Mouse (Mus musculus): ENCODE data around the gene Mfsd6l. TPM values are rescaled to one million over a fixed set of nuclear protein-coding genes. Genes with fewer than 3 reads are reported as not detected.

Gene Mfsd6l
- polyA plus RNA-seq, 1 experiment from 2014 or later = 1.4 TPM

- no peaks in the 10 kb centered on the region for H3K36me3 ChIP-seq (ENCODE audit: control insufficient read depth, insufficient read depth, low read length)
- H3K27me3 ChIP-seq (ENCODE audit: control insufficient read depth, insufficient read depth, low read length) = no peaks in the 10 kb centered on the region
- 0 out of 2 replicates have a peak, but pooled peaks cover 4% of the 10 kb centered on the region for H3K4me1 ChIP-seq (ENCODE audit: control insufficient read depth, insufficient read depth, low read length)
- H3K4me2 ChIP-seq (replicated peaks; ENCODE audit: low read depth, low read length) = no peak overlapping the region
- H3K9me3 ChIP-seq (ENCODE audit: control insufficient read depth, low read depth, low read length) = no peaks in the 10 kb centered on the region
- WGBS = 90% methylated on average over 13 of the region's 13 CpGs
- no peak overlapping the region for H3K9ac ChIP-seq (replicated peaks; ENCODE audit: low read depth, low read length)
- H3K4me3 ChIP-seq (ENCODE audit: low read depth, low read length) = no peak overlapping the region
- H3K27ac ChIP-seq (ENCODE audit: low read length) = no peak overlapping the region
- ATAC-seq (ENCODE audit: insufficient number of reproducible peaks, insufficient read depth, low FRiP score, low read depth) = no peak
These were observed 27.2 kb downstream of the Mfsd6l start for GRCm38 (mm10) chr11:68583225-68583624.

DNA sequence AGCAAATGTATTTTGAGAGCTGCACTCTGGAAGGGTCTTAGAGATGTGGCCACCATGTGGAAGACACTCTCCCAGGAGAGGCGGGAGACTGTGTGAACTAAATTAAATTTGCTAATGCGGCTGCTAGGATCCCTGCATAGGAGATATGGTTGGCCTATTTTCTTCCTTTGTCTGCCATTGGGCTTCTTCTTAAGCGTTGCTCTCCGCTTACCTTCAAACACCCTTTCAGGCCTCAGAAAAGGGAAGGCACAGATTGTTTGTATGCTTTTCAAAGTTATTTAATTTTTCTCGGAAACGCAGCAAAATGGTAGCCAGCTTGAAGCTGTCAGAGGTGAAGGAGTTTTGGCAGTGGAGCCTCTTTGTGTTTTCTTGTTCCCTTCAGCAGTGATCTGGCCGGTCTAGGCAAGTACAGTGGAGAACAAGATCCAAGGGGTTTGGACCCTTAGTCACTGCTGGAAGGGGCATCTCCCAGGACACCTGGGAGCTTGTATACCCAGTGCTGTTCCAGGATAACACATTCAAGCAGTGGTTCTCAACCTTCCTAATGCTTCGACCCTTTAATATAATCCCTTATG lies 28.0 kb downstream of the Mfsd6l start:
- no peaks in the 10 kb centered on the region for H3K36me3 ChIP-seq (ENCODE audit: control insufficient read depth, insufficient read depth, low read length)
- no peaks in the 10 kb centered on the region for H3K27me3 ChIP-seq (ENCODE audit: control insufficient read depth, insufficient read depth, low read length)
- H3K4me3 ChIP-seq (ENCODE audit: low read depth, low read length) = no peak overlapping the region
- no peak for ATAC-seq (ENCODE audit: insufficient number of reproducible peaks, insufficient read depth, low FRiP score, low read depth)
- H3K27ac ChIP-seq (ENCODE audit: low read length) = peak overlapping the region; percentile 11; the same call in 1 of the 2 replicates
- no peak overlapping the region for H3K9ac ChIP-seq (replicated peaks; ENCODE audit: low read depth, low read length)
- no peaks in the 10 kb centered on the region for H3K9me3 ChIP-seq (ENCODE audit: control insufficient read depth, low read depth, low read length)
- H3K4me2 ChIP-seq (replicated peaks; ENCODE audit: low read depth, low read length) = no peak overlapping the region
- WGBS = 56% methylated on average over 8 of the region's 8 CpGs
- 0 out of 2 replicates have a peak, but pooled peaks cover 4% of the 10 kb centered on the region for H3K4me1 ChIP-seq (ENCODE audit: control insufficient read depth, insufficient read depth, low read length)

DNA sequence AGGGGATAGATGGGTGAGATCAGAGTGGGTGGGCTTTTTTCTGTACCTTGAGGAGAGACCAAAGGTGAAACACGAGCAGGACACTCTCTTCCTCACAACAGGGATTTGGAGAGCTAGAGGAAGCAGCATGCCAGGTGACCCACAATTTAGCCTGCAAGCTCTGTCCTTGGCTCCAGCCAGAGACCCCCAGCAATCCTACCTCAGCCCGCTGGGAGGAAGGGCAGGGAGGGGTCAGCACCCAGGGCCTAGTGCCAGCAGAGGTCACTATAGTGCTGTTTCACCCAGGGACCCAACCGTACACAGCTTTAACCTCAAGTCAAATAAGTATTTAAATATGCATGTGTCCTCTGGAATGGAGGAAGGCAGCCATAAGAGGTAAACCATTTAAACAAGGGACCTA lies 29.9 kb downstream of the Mfsd6l start:
- no peak overlapping the region for H3K9ac ChIP-seq (replicated peaks; ENCODE audit: low read depth, low read length)
- H3K4me2 ChIP-seq (replicated peaks; ENCODE audit: low read depth, low read length) = no peak overlapping the region
- WGBS = 19% methylated on average over 3 of the region's 3 CpGs
- no peak for ATAC-seq (ENCODE audit: insufficient number of reproducible peaks, insufficient read depth, low FRiP score, low read depth)
- no peaks in the 10 kb centered on the region for H3K9me3 ChIP-seq (ENCODE audit: control insufficient read depth, low read depth, low read length)
- H3K27ac ChIP-seq (ENCODE audit: low read length) = no peak overlapping the region
- peaks cover 4% of the 10 kb centered on the region; the same call in 1 of the 2 replicates for H3K4me1 ChIP-seq (ENCODE audit: control insufficient read depth, insufficient read depth, low read length)
- no peaks in the 10 kb centered on the region for H3K36me3 ChIP-seq (ENCODE audit: control insufficient read depth, insufficient read depth, low read length)
- H3K27me3 ChIP-seq (ENCODE audit: control insufficient read depth, insufficient read depth, low read length) = no peaks in the 10 kb centered on the region
- no peak overlapping the region for H3K4me3 ChIP-seq (ENCODE audit: low read depth, low read length)

- Histone ChIP-seq H3K27me3 (ENCODE audit: control insufficient read depth, insufficient read depth, low read length) (no peaks in the 10 kb centered on the region), H3K27ac (ENCODE audit: low read length) (no peak within 1 kb of the TSS), H3K4me2 (replicated peaks; ENCODE audit: low read depth, low read length) (no peak within 1 kb of the TSS), H3K9me3 (ENCODE audit: control insufficient read depth, low read depth, low read length) (no peaks in the 10 kb centered on the region), H3K4me1 (ENCODE audit: control insufficient read depth, insufficient read depth, low read length) (peaks cover 11% of the 10 kb centered on the region; the same call in 1 of the 2 replicates), H3K36me3 (ENCODE audit: control insufficient read depth, insufficient read depth, low read length) (no peaks in the 10 kb centered on the region), H3K4me3 (ENCODE audit: low read depth, low read length) (no peak within 1 kb of the TSS), H3K9ac (replicated peaks; ENCODE audit: low read depth, low read length) (no peak within 1 kb of the TSS)
- WGBS = 68% methylated on average over 5 of the region's 5 CpGs
- ATAC-seq (ENCODE audit: insufficient number of reproducible peaks, insufficient read depth, low FRiP score, low read depth) = no peak
These were observed 30.7 kb downstream of the Mfsd6l start, which contains the start of gene Ccdc42 for GRCm38 (mm10) chr11:68586721-68587120. Gene Ccdc42 (plus strand): TSS chr11:68587021.

GRCm38 (mm10) chr11:68589055-68589809 lies 33.2 kb downstream of the Mfsd6l start:
- Histone ChIP-seq H3K27me3 (ENCODE audit: control insufficient read depth, insufficient read depth, low read length) (no peaks in the 10 kb centered on the region), H3K27ac (ENCODE audit: low read length) (no peak overlapping the region), H3K4me2 (replicated peaks; ENCODE audit: low read depth, low read length) (no peak overlapping the region), H3K9me3 (ENCODE audit: control insufficient read depth, low read depth, low read length) (no peaks in the 10 kb centered on the region), H3K4me1 (ENCODE audit: control insufficient read depth, insufficient read depth, low read length) (peaks cover 17% of the 10 kb centered on the region), H3K4me3 (ENCODE audit: low read depth, low read length) (no peak overlapping the region), H3K36me3 (ENCODE audit: control insufficient read depth, insufficient read depth, low read length) (no peaks in the 10 kb centered on the region), H3K9ac (replicated peaks; ENCODE audit: low read depth, low read length) (no peak overlapping the region)
- 66% methylated on average over 8 of the region's 8 CpGs for WGBS
- 0 out of 2 replicates have a peak, but pooled peaks have one; percentile 64 for ATAC-seq (ENCODE audit: insufficient number of reproducible peaks, insufficient read depth, low FRiP score, low read depth)

DNA sequence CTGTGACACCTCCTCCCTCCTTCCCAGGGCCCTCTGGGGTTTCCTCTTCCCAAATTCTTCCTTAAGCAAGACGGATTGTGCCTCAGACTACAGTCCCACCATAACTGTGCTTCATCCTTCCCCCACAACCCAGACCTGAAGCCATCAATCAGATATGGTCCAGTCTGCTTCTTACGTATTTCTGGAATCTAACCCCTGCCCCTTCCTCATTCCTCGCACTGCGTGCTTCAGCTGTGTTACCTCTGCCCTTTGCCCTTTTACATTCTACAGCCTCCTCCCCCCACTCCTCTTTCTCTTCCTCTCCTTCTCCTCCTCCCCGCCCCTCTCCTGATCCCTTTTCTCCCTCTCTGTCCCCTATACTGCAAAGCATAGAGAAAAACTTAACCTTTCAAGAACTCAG lies 35.7 kb downstream of the Mfsd6l start:
- ATAC-seq (ENCODE audit: insufficient number of reproducible peaks, insufficient read depth, low FRiP score, low read depth) = no peak
- H3K4me1 ChIP-seq (ENCODE audit: control insufficient read depth, insufficient read depth, low read length) = peaks cover 17% of the 10 kb centered on the region
- 21% methylated on average over 5 of the region's 5 CpGs for WGBS
- no peaks in the 10 kb centered on the region for H3K9me3 ChIP-seq (ENCODE audit: control insufficient read depth, low read depth, low read length)
- peak overlapping the region; percentile 55; the same call in 1 of the 2 replicates for H3K27ac ChIP-seq (ENCODE audit: low read length)
- H3K27me3 ChIP-seq (ENCODE audit: control insufficient read depth, insufficient read depth, low read length) = no peaks in the 10 kb centered on the region
- H3K4me2 ChIP-seq (replicated peaks; ENCODE audit: low read depth, low read length) = no peak overlapping the region
- no peaks in the 10 kb centered on the region for H3K36me3 ChIP-seq (ENCODE audit: control insufficient read depth, insufficient read depth, low read length)
- no peak overlapping the region for H3K9ac ChIP-seq (replicated peaks; ENCODE audit: low read depth, low read length)
- no peak overlapping the region for H3K4me3 ChIP-seq (ENCODE audit: low read depth, low read length)

GRCm38 (mm10) chr11:68593247-68593646 lies 37.3 kb downstream of the Mfsd6l start:
- 55% methylated on average over 3 of the region's 3 CpGs for WGBS
- Histone ChIP-seq H3K4me3 (ENCODE audit: low read depth, low read length) (no peak overlapping the region), H3K27me3 (ENCODE audit: control insufficient read depth, insufficient read depth, low read length) (no peaks in the 10 kb centered on the region), H3K9me3 (ENCODE audit: control insufficient read depth, low read depth, low read length) (no peaks in the 10 kb centered on the region), H3K4me2 (replicated peaks; ENCODE audit: low read depth, low read length) (no peak overlapping the region), H3K9ac (replicated peaks; ENCODE audit: low read depth, low read length) (no peak overlapping the region), H3K36me3 (ENCODE audit: control insufficient read depth, insufficient read depth, low read length) (no peaks in the 10 kb centered on the region), H3K27ac (ENCODE audit: low read length) (no peak overlapping the region), H3K4me1 (ENCODE audit: control insufficient read depth, insufficient read depth, low read length) (peaks cover 17% of the 10 kb centered on the region)
- ATAC-seq (ENCODE audit: insufficient number of reproducible peaks, insufficient read depth, low FRiP score, low read depth) = no peak

DNA sequence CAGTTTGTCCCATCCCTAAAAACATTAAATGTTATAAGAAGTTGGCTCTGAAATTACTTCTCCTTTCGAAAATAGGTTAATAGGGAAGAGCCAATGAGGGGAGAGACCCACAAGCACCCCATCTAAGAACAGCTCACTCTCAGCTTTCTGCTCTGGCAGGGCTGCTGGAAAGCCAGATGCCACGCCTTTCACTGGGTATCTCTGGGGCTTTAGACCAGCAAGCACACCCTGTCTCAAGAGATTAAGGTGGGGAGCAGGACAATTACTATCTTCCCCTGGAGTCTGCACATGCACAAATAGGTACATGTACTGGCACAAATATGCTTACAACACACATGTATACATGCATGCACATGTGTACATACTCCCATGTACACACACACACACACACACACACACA lies 41.9 kb downstream of the Mfsd6l start:
- H3K4me2 ChIP-seq (replicated peaks; ENCODE audit: low read depth, low read length) = no peak overlapping the region
- no peak overlapping the region for H3K9ac ChIP-seq (replicated peaks; ENCODE audit: low read depth, low read length)
- no peak overlapping the region for H3K4me3 ChIP-seq (ENCODE audit: low read depth, low read length)
- peaks cover 34% of the 10 kb centered on the region for H3K4me1 ChIP-seq (ENCODE audit: control insufficient read depth, insufficient read depth, low read length)
- H3K9me3 ChIP-seq (ENCODE audit: control insufficient read depth, low read depth, low read length) = no peaks in the 10 kb centered on the region
- WGBS = 78% methylated on average over 2 of the region's 2 CpGs
- no peak for ATAC-seq (ENCODE audit: insufficient number of reproducible peaks, insufficient read depth, low FRiP score, low read depth)
- no peaks in the 10 kb centered on the region for H3K36me3 ChIP-seq (ENCODE audit: control insufficient read depth, insufficient read depth, low read length)
- no peaks in the 10 kb centered on the region for H3K27me3 ChIP-seq (ENCODE audit: control insufficient read depth, insufficient read depth, low read length)
- H3K27ac ChIP-seq (ENCODE audit: low read length) = no peak overlapping the region
